Mouse (Mus musculus) forebrain, embryonic 13.5 days (tissue): ENCODE measurements around the gene Tnpo3. TPM values are rescaled to one million over a fixed set of nuclear protein-coding genes. Genes with fewer than 3 reads are reported as not detected.

Source experiments
- ATAC-seq: fragments of 200-750 bp; cut with Nextera tagmentation; 2 replicates; pipeline ENCODE4 v1.8.0; 2017
- H3K27ac ChIP-seq: fragments of 300-500 bp; sonication (generic); 2 replicates; pipeline ENCODE4 v1.5.1; 2015; ENCODE audit warnings: inconsistent platforms, mild to moderate bottlenecking, moderate library complexity
- H3K27me3 ChIP-seq: fragments of 300-500 bp; sonication (generic); 2 replicates; pipeline ENCODE4 v1.6.1; 2015; ENCODE audit warnings: mild to moderate bottlenecking, inconsistent platforms
- H3K36me3 ChIP-seq: fragments of 300-500 bp; sonication (generic); 2 replicates; pipeline ENCODE4 v1.6.1; 2015; ENCODE audit warnings: mild to moderate bottlenecking, inconsistent platforms; ENCODE audit not compliant: poor library complexity, severe bottlenecking
- H3K4me1 ChIP-seq: fragments of 300-500 bp; sonication (generic); 2 replicates; pipeline ENCODE4 v1.6.1; 2015; ENCODE audit warnings: inconsistent platforms
- H3K4me2 ChIP-seq: fragments of 300-500 bp; sonication (generic); 2 replicates; pipeline ENCODE4 v1.6.1; 2015; ENCODE audit warnings: inconsistent platforms, mild to moderate bottlenecking, moderate library complexity
- H3K4me3 ChIP-seq: fragments of 300-500 bp; sonication (generic); 2 replicates; pipeline ENCODE4 v1.5.1; 2015; ENCODE audit warnings: mild to moderate bottlenecking, inconsistent platforms
- H3K9ac ChIP-seq: fragments of 300-500 bp; sonication (generic); 2 replicates; pipeline ENCODE4 v1.6.1; 2015; ENCODE audit warnings: mild to moderate bottlenecking, inconsistent platforms
- H3K9me3 ChIP-seq: fragments of 300-500 bp; sonication (generic); replicated peaks from 2 replicates; pipeline ENCODE4 v1.6.1; 2016; ENCODE audit warnings: inconsistent platforms
- WGBS: fragments of 180-500 bp; shearing (Covaris S2); methylation state at CpG from one replicate; pipeline ENCODE4 v1.1.7; 2015; 5-methylcytosine and 5-hydroxymethylcytosine counted together
- polyA plus RNA-seq: library from polyadenylated mRNA; unstranded; fragments of >200 nt; fragmentation: Nextera tagmentation; extraction: Ambion mirVana; gene quantifications from 2 replicates; pipeline ENCODE4 v1.2.1, GENCODE M21; 2015

The Tnpo3 gene
- 102 and 110 TPM in 2 replicates for polyA plus RNA-seq

DNA sequence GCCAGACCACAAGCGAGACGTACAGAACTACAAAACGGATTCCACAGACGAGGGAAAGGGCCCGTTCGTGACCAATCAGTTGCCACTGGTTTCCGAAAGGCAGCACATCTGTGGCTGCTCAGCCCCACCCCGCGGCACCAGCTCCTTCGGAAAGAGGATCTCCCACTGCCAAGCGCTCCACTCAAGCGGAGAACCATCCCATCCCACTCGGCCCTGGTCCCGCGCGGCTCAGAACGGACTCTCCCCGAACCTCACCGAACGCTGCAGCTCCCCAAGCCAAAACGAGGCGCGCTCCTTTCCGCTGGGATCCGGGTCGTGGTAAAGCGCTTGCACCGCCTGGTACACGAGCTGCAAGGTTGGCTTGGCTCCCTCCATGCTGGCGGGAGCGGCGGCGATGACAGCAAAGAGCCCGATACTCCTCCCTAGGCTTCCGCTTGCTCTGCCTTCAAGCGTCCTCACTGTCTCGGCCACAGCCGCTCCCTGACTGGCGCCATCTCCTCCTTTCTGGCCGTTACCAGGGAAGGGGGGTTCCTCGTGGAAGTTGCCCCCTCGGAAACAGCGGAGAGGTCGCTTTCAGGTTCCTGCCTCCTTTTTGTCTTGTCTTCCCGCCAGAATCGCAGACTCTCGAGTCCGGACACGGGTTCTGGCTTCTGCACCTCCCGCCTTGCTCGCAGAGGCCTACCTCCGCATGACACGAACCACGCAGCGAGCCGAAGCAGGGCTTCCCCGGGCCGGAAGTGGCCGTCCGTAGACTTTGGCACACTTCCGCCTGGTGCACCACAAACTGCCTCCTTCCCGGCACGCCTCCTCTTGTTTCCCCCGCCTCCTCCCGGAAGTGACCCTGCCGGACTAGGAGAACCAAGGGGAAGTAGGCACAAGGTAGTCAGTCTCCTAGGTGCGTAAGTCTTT is at the start of gene Tnpo3:
Gene Tnpo3 (minus strand): TSS at position 777 of the 909 bp plus-strand sequence.
- H3K27me3 ChIP-seq = peaks cover 9% of the 10 kb centered on the region
- H3K27ac ChIP-seq = peak within 1 kb of the TSS; percentile 80
- ATAC-seq = peak; percentile 98
- H3K9me3 ChIP-seq = no peaks in the 10 kb centered on the region
- peaks cover 24% of the 10 kb centered on the region for H3K4me1 ChIP-seq
- H3K4me2 ChIP-seq = peak within 1 kb of the TSS; percentile 87
- H3K9ac ChIP-seq = peak within 1 kb of the TSS; percentile 98
- peak within 1 kb of the TSS; percentile 99 for H3K4me3 ChIP-seq
- WGBS = under 1% methylated on average over 67 of the region's 67 CpGs
- H3K36me3 ChIP-seq = no peaks in the 10 kb centered on the region

DNA sequence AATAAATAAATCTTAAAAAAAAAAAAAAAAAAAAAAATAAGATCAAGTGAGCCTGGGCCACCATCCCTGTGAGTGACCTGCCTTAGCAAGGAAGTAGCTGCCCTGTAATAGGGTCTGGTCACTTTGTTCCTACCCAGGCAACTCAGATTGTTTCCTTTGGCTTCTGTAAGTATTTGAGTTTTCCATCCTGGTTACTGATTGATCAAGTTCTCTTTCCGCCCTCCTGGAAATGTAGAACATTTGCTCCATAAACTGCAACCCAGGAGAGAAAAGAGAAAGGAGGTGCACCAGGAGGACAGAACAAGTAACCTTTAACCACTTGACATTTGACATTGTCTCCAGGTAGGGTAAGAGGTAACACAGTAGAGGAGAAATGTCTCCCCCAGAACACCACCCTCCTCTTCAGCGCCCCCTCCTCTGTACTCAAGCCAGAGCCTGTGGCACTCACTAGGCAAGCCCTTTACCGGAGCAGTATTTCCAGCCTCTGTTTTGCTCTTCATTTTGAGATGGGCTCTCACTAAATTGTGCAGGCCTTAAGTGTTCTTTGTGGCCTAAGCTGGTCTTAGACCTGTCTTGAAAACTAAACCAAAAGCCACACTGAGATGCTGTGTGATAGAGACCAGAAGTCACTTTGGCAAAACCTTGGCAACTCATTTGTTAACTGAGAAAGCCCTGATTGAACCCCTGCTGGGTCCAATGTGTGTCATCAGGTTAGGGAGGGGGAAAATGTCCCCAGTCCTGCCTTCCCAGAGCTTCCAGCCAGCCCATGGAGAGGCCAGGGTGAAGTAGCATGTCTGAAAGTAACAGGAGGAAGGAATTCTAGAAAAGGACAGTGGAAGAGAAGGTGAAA is 49.2 kb upstream of the Tnpo3 start:
- H3K4me2 ChIP-seq = no peak overlapping the region
- WGBS = 91% methylated on average over 3 of the region's 3 CpGs
- no peak for ATAC-seq
- H3K27ac ChIP-seq = no peak overlapping the region
- no peaks in the 10 kb centered on the region for H3K36me3 ChIP-seq
- no peaks in the 10 kb centered on the region for H3K4me1 ChIP-seq
- H3K27me3 ChIP-seq = no peaks in the 10 kb centered on the region
- H3K4me3 ChIP-seq = no peak overlapping the region
- no peak overlapping the region for H3K9ac ChIP-seq
- no peaks in the 10 kb centered on the region for H3K9me3 ChIP-seq

DNA sequence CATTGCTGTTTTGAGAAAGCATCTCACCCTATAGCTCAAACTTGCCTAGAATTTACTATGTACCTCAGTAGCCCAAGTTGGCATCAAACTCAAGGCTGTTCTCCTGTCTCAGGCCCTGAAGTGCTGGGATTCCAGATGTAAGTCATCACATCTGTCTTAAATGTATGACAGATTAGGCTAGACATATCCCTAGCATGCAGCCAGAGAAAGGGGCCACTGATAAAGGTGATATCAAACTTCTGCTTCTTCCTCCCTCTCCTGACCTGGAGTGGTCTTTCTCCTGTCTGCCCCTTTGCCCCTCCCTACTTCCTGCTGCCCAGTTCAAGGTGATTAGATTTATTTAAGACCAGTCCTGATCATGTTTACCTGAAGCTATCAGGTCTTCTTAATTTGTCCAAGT is 43.6 kb upstream of the Tnpo3 start:
- Histone ChIP-seq H3K4me3 (no peak overlapping the region), H3K27me3 (0 out of 2 replicates have a peak, but pooled peaks cover 4% of the 10 kb centered on the region), H3K36me3 (no peaks in the 10 kb centered on the region), H3K4me2 (no peak overlapping the region), H3K4me1 (no peaks in the 10 kb centered on the region), H3K9me3 (no peaks in the 10 kb centered on the region), H3K27ac (no peak overlapping the region), H3K9ac (no peak overlapping the region)
- no peak for ATAC-seq

DNA sequence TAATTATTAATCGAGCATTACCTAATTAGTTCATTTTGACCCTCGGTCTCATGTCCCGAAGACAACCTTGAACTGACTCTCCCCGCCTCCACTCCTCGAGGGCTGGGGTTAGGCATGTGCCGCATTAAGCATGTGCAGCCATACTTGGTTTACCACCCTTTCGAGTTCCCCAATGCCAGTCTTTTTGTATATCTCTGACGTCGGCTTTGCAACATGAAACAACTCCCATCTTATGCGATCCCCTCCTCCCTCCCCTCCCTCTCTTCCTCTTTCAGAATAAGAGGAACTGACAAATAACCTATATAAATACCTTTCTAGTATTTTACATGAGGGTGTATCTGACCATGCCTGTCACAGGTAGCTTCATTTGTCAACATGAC is 40.5 kb upstream of the Tnpo3 start:
- no peaks in the 10 kb centered on the region for H3K36me3 ChIP-seq
- H3K27ac ChIP-seq = no peak overlapping the region
- no peak for ATAC-seq
- no peak overlapping the region for H3K4me3 ChIP-seq
- 67% methylated on average over 10 of the region's 10 CpGs for WGBS
- no peaks in the 10 kb centered on the region for H3K4me1 ChIP-seq
- no peaks in the 10 kb centered on the region for H3K9me3 ChIP-seq
- H3K9ac ChIP-seq = no peak overlapping the region
- H3K4me2 ChIP-seq = no peak overlapping the region
- H3K27me3 ChIP-seq = 0 out of 2 replicates have a peak, but pooled peaks cover 4% of the 10 kb centered on the region

DNA sequence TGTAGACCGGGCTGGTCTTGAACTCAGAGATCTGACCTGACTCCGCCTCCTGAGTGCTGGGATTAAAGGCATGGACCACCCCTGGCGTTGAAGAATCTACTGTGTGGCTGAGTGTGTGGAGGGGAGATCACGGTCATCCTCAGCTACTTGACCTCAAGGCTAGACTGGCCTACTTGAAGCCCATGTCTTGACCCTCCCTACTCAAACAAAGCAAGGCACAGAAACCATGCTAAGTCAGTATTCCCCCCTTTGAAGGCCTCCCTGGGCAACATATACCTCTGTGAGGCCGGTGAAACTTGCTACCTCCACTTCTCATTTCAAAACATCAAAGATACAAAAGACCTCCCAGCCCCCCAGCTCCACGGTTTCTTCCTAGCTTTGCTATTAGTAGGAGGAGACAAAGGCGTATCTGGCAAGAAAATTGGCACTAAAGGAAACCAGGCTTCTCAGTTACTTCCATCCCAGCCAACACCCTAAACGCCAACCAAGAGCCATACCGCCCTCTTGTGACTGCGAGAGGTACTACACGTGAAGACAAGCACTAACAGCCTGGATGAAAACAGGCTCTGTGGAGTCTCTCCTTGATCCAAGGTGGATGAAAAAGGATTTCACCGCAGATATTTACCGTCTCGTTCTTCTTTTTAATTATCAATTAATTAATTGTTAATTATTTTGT is 39.9 kb upstream of the Tnpo3 start:
- ATAC-seq = peak; percentile 55; the same call in 1 of the 2 replicates
- H3K4me2 ChIP-seq = no peak overlapping the region

DNA sequence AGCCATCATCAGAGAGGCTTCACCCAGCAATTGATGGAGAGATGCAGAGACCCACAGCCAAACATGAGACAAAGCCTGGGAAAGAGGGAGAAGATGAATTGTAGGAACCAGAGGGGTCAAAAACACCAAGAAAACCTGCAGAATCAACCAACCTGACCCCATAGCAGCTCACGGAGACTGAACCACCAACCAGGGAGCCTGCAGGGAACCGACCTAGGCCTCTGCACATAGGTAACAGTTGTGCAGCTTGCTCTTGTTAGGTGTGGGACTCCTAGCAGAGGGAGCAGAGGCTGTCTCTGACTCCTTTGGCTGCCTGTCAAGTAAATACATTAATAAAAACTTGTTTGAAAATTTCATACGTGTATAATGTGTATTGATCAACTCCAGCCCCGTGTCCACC is 32.1 kb upstream of the Tnpo3 start:
- Histone ChIP-seq H3K36me3 (no peaks in the 10 kb centered on the region), H3K27ac (no peak overlapping the region), H3K4me1 (no peaks in the 10 kb centered on the region), H3K27me3 (peaks cover 9% of the 10 kb centered on the region; the same call in 1 of the 2 replicates), H3K4me2 (no peak overlapping the region), H3K4me3 (no peak overlapping the region), H3K9ac (no peak overlapping the region), H3K9me3 (0 out of 2 replicates have a peak, but pooled peaks cover 5% of the 10 kb centered on the region)
- 90% methylated on average over 4 of the region's 4 CpGs for WGBS
- ATAC-seq = no peak

More for the DNA sequence above, 39.9 kb upstream of the Tnpo3 start:
- Histone ChIP-seq H3K9ac (no peak overlapping the region), H3K27me3 (0 out of 2 replicates have a peak, but pooled peaks cover 4% of the 10 kb centered on the region), H3K4me3 (no peak overlapping the region), H3K27ac (no peak overlapping the region), H3K4me1 (no peaks in the 10 kb centered on the region), H3K36me3 (no peaks in the 10 kb centered on the region), H3K9me3 (no peaks in the 10 kb centered on the region)
- WGBS = 30% methylated on average over 14 of the region's 14 CpGs

DNA sequence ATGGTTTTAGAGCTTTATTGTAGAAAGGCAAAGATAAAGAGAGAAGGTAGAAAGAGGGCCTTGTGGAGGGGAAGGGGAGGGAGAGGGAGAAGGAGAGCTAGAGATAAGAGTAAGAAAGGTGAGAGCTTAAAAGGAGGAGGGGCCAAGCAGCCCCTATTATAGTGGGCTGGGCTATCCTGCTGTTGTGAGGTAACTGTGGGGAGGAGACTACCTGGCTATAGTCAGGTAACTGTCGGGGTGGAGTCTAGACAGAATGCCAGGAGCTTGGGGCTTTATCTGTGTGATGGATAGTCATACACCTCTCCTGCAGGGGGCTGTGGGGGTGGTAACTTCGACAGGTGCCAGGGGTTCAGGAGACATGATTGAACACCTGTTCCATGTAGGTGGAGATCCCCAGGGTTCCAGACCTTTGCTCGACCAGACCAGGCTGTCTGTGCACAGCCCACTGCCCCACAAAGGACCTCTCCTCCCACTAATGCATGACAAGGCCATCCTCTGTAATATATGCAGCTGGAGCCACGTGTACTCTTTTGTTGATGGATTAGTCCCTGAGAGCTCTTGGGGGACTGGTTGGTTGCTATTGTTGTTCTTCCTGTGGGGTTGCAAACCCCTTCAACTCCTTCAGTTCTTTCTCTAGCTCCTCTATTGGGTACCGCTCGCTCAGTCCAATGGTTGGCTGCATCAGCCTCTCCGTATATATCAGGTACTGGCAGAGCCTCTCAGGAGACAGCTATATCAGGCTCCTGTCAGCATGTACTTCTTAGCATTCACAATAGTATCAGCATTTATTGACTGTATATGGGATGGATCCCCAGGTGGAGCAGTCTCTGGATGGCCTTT is 30.1 kb upstream of the Tnpo3 start:
- no peaks in the 10 kb centered on the region for H3K4me1 ChIP-seq
- H3K27me3 ChIP-seq = peaks cover 9% of the 10 kb centered on the region; the same call in 1 of the 2 replicates
- H3K9ac ChIP-seq = no peak overlapping the region
- 0 out of 2 replicates have a peak, but pooled peaks cover 5% of the 10 kb centered on the region for H3K9me3 ChIP-seq
- H3K4me2 ChIP-seq = no peak overlapping the region
- no peak overlapping the region for H3K4me3 ChIP-seq
- no peak overlapping the region for H3K27ac ChIP-seq
- no peaks in the 10 kb centered on the region for H3K36me3 ChIP-seq
- WGBS = 7% methylated on average over 7 of the region's 7 CpGs
- no peak for ATAC-seq

DNA sequence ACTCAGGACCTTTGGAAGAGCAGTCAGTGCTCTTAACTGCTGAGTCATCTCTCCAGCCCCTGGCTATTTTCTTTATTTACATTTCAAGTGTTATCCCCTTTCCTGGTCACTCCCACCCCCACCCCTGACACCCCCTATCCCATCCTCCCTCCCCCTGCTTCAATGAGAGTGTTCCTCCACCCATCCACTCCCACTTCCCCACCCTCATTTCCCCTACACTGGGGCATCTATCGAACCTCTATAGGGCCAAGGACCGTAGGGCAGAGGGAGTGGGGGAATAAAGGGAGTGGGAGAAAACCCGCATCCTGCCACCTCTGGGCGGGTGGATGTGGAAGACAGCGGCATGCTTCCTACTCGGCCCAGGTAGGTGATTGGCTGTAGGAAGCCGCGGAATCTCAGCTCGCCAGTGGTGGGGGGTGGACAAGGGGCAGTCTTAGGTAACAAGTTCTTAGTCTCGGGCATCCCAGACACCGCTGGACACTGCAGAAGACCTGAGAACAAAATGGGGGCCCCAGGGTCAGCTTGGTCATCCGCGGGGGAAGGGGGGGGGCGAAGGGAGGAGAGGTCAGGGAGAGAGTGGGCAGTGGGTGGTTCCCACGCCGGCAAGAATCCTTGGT is 29.3 kb upstream of the Tnpo3 start:
- no peak overlapping the region for H3K4me2 ChIP-seq
- 10% methylated on average over 15 of the region's 16 CpGs for WGBS
- 0 out of 2 replicates have a peak, but pooled peaks cover 5% of the 10 kb centered on the region for H3K9me3 ChIP-seq
- no peak for ATAC-seq
- H3K4me1 ChIP-seq = no peaks in the 10 kb centered on the region
- H3K4me3 ChIP-seq = no peak overlapping the region
- H3K9ac ChIP-seq = no peak overlapping the region
- peaks cover 9% of the 10 kb centered on the region; the same call in 1 of the 2 replicates for H3K27me3 ChIP-seq
- no peak overlapping the region for H3K27ac ChIP-seq
- H3K36me3 ChIP-seq = no peaks in the 10 kb centered on the region

DNA sequence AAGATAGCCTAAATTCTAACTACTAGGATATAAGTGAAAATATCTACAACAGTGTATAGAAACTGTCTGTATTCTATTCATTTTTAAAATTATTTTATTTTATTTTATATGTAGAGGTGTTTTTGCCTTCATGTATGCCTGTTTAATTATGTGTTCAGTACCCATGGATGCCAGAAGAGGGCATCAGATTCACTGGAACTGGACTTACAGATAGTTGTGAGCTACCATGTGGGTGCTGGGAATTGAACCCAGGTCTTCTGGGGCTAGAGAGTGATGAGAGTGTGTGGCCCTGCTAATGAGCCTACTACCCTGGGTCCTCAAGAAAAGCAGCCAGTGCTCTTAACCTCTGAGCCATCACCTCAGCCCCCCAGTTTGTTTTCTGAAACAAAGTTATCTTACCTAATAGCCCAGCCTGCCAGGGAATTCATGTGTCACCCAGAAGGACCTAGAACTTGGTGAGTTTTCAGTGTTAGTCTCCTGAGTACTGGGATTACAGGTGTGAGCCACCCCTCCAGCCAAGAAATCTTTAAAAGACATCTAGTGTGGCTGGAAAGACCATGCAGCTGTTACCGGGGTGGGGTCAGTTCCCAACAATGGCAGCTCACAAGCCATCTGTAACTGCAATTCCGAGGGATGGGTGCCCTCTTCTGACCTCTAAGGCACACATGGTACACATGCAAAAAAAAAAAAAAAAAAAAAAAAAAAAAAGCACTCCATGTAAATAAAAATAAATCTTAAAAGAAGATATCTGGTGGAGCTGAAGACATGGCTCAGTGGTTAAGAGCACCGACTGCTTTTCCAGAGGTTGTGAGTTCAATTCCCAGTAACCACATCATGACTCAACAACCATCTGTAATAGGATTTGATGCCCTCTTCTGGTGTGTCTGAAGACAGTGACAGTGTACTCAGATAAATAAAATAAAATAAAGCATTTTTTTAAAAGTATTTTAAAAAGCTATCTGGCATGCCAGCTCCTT is 28.0 kb upstream of the Tnpo3 start:
- Histone ChIP-seq H3K4me1 (no peaks in the 10 kb centered on the region), H3K4me2 (no peak overlapping the region), H3K4me3 (no peak overlapping the region), H3K36me3 (no peaks in the 10 kb centered on the region), H3K9me3 (no peaks in the 10 kb centered on the region), H3K27me3 (peaks cover 9% of the 10 kb centered on the region), H3K9ac (no peak overlapping the region), H3K27ac (no peak overlapping the region)
- no peak for ATAC-seq
- WGBS = 87% methylated on average over 3 of the region's 3 CpGs
